ENCODE assay signal across 18 mouse cellular contexts in genomic region chr5:111367937-111368517, GRCm38 (mm10). TPM values are rescaled to one million over a fixed set of nuclear protein-coding genes. Genes with fewer than 3 reads are reported as not detected.
DNase-seq lines count a peak whose midpoint lies in the region; ATAC-seq lines count a peak whose summit lies in the region.
"Had no signal": no experiment of that assay in that cellular context is flagged by ENCODE, and none has a peak within 500 bp of the region (broad histone marks: within the 10 kb centered on the region; RNA-seq: fewer than 3 reads in every experiment).

No protein-coding gene starts in this region.

- DNase-seq in hindbrain, embryonic 11.5 days (ENCODE audit: low spot score), result no peak
- no peak for DNase-seq in thymus, postnatal 36 days
- DNase-seq in lung, postnatal 4 days, result no peak
- no peak for DNase-seq in gastrocnemius, postnatal 10 days
- DNase-seq: adrenal gland, postnatal 14 days; cerebellum, postnatal 10 days; kidney, adult 11 months; kidney, postnatal 25 days; liver; lung, adult 18-20 months; lung, postnatal 36 days; thymus, postnatal 14 days had no signal

- peak overlapping the region; percentile 7; the same call in 1 of the 2 replicates for H3K9ac ChIP-seq in forebrain, embryonic 12.5 days
- H3K9ac ChIP-seq in hindbrain, embryonic 11.5 days (ENCODE audit: low read depth, low read length), result no peak overlapping the region
- H3K9ac ChIP-seq in midbrain, embryonic 12.5 days (replicated peaks), result 0 out of 2 replicates have a peak overlapping the region, but pooled peaks have one; percentile 24
- H3K9ac ChIP-seq in neural tube, embryonic 15.5 days (replicated peaks), result no peak overlapping the region; the same call in 1 of the 2 replicates

- H3K36me3 ChIP-seq in forebrain, embryonic 12.5 days (replicated peaks), result peaks cover 48% of the 10 kb centered on the region
- H3K36me3 ChIP-seq in hindbrain, embryonic 11.5 days (ENCODE audit: control insufficient read depth, insufficient read depth, low read length), result peaks cover 9% of the 10 kb centered on the region; the same call in 1 of the 2 replicates
- peaks cover 37% of the 10 kb centered on the region for H3K36me3 ChIP-seq in midbrain, embryonic 12.5 days
- peaks cover 32% of the 10 kb centered on the region for H3K36me3 ChIP-seq in neural tube, embryonic 15.5 days

- peaks cover 39% of the 10 kb centered on the region for H3K4me1 ChIP-seq in forebrain, embryonic 12.5 days
- H3K4me1 ChIP-seq in hindbrain, embryonic 11.5 days (replicated peaks; ENCODE audit: control insufficient read depth, insufficient read depth, low read length), result 0 out of 2 replicates have a peak, but pooled peaks cover 2% of the 10 kb centered on the region
- peaks cover 33% of the 10 kb centered on the region for H3K4me1 ChIP-seq in midbrain, embryonic 12.5 days
- H3K4me1 ChIP-seq in neural tube, embryonic 15.5 days, result peaks cover 37% of the 10 kb centered on the region

- no peak overlapping the region for H3K4me2 ChIP-seq in forebrain, embryonic 12.5 days
- no peak overlapping the region for H3K4me2 ChIP-seq in hindbrain, embryonic 11.5 days (replicated peaks; ENCODE audit: low read depth, low read length)
- 0 out of 2 replicates have a peak overlapping the region, but pooled peaks have one; percentile 17 for H3K4me2 ChIP-seq in midbrain, embryonic 12.5 days (replicated peaks)
- H3K4me2 ChIP-seq in neural tube, embryonic 15.5 days, result no peak overlapping the region

- H3K4me3 ChIP-seq in forebrain, embryonic 12.5 days (replicated peaks), result no peak overlapping the region
- no peak overlapping the region for H3K4me3 ChIP-seq in hindbrain, embryonic 11.5 days (ENCODE audit: low read depth, low read length)
- H3K4me3 ChIP-seq in midbrain, embryonic 12.5 days, result no peak overlapping the region
- no peak overlapping the region for H3K4me3 ChIP-seq in neural tube, embryonic 15.5 days (replicated peaks)

- no peak for ATAC-seq in forebrain, embryonic 12.5 days (ENCODE audit: low FRiP score)
- peak; percentile 34; the same call in 1 of the 2 replicates for ATAC-seq in hindbrain, embryonic 11.5 days (ENCODE audit: low FRiP score)
- ATAC-seq in midbrain, embryonic 12.5 days (ENCODE audit: low FRiP score, low read depth), result peak; percentile 58
- ATAC-seq in neural tube, embryonic 15.5 days (ENCODE audit: low FRiP score), result no peak
- ATAC-seq in erythroid progenitor cell, adult 5-6 weeks (replicated peaks; ENCODE audit: low FRiP score, poor library complexity, severe bottlenecking), result no peak
- ATAC-seq: CD4-positive, CD25-positive, alpha-beta regulatory T cell, adult 4 months had no signal

- 40% methylated on average over 11 of the region's 11 CpGs for WGBS in forebrain, embryonic 12.5 days
- 78% methylated on average over 11 of the region's 11 CpGs for WGBS in hindbrain, embryonic 11.5 days
- WGBS in midbrain, embryonic 12.5 days, result 24% methylated on average over 11 of the region's 11 CpGs
- WGBS in neural tube, embryonic 15.5 days, result 37% methylated on average over 11 of the region's 11 CpGs

- peak overlapping the region; percentile 90 for H3K27ac ChIP-seq in forebrain, embryonic 12.5 days
- H3K27ac ChIP-seq in hindbrain, embryonic 11.5 days (ENCODE audit: low read depth, low read length), result peak overlapping the region; percentile 88
- H3K27ac ChIP-seq in midbrain, embryonic 12.5 days (replicated peaks), result peak overlapping the region; percentile 89
- H3K27ac ChIP-seq in neural tube, embryonic 15.5 days (replicated peaks), result peak overlapping the region; percentile 68

- H3K27me3 ChIP-seq in forebrain, embryonic 12.5 days, result no peaks in the 10 kb centered on the region
- H3K27me3 ChIP-seq in hindbrain, embryonic 11.5 days (ENCODE audit: control insufficient read depth, insufficient read depth, low read length), result no peaks in the 10 kb centered on the region
- H3K27me3 ChIP-seq in midbrain, embryonic 12.5 days, result no peaks in the 10 kb centered on the region
- H3K27me3 ChIP-seq in neural tube, embryonic 15.5 days (replicated peaks), result no peaks in the 10 kb centered on the region

- no peaks in the 10 kb centered on the region for H3K9me3 ChIP-seq in forebrain, embryonic 12.5 days
- H3K9me3 ChIP-seq in hindbrain, embryonic 11.5 days (ENCODE audit: control insufficient read depth, low read length), result no peaks in the 10 kb centered on the region
- no peaks in the 10 kb centered on the region for H3K9me3 ChIP-seq in midbrain, embryonic 12.5 days
- no peaks in the 10 kb centered on the region for H3K9me3 ChIP-seq in neural tube, embryonic 15.5 days (replicated peaks)

RNA-seq across cellular contexts. Expression of gene Pitpnb, which starts 37.5 kb away (rescaled TPM):
- polyA plus RNA-seq in forebrain, embryonic 12.5 days (2016; fragmentation: Nextera tagmentation; extraction: Ambion mirVana), result 113 and 117 TPM in 2 replicates
- 120 and 127 TPM in 2 replicates for polyA plus RNA-seq in hindbrain, embryonic 11.5 days (2014; fragmentation: Nextera tagmentation; extraction: Ambion mirVana)
- polyA plus RNA-seq in midbrain, embryonic 12.5 days (2016; fragmentation: Nextera tagmentation; extraction: Ambion mirVana), result 110 and 113 TPM in 2 replicates
- polyA plus RNA-seq in neural tube, embryonic 15.5 days (2015; fragmentation: Nextera tagmentation; extraction: Ambion mirVana), result 95.8 and 103 TPM in 2 replicates
- total RNA-seq in gastrocnemius, postnatal 10 days (2021), result 10 to 100 TPM; 33.8 to 35.9 TPM
- 32.8 and 47.4 TPM in 2 replicates for total RNA-seq in erythroid progenitor cell, adult 5-6 weeks (2015; ENCODE audit: low replicate concordance)
- 14.5 and 15.7 TPM in 2 replicates for total RNA-seq in erythroid progenitor cell, adult 5-6 weeks (2017; ENCODE audit: low replicate concordance)

RNA-seq across cellular contexts. Expression of gene Mn1, which starts 49.1 kb away (rescaled TPM):
- 55.8 and 62.6 TPM in 2 replicates for polyA plus RNA-seq in forebrain, embryonic 12.5 days (2016; fragmentation: Nextera tagmentation; extraction: Ambion mirVana)
- polyA plus RNA-seq in hindbrain, embryonic 11.5 days (2014; fragmentation: Nextera tagmentation; extraction: Ambion mirVana), result 41.9 and 42.5 TPM in 2 replicates
- 55.9 and 61.8 TPM in 2 replicates for polyA plus RNA-seq in midbrain, embryonic 12.5 days (2016; fragmentation: Nextera tagmentation; extraction: Ambion mirVana)
- polyA plus RNA-seq in neural tube, embryonic 15.5 days (2015; fragmentation: Nextera tagmentation; extraction: Ambion mirVana), result 15.2 and 18.3 TPM in 2 replicates
- total RNA-seq in gastrocnemius, postnatal 10 days (2021), result 10 to 100 TPM; 19.6 to 30.4 TPM
- 0.36 TPM in 1 of 2 replicates, not detected in the other for total RNA-seq in erythroid progenitor cell, adult 5-6 weeks (2015; ENCODE audit: low replicate concordance)
- total RNA-seq in erythroid progenitor cell, adult 5-6 weeks (2017; ENCODE audit: low replicate concordance), result 0.13 TPM in 1 of 2 replicates, not detected in the other
- total RNA-seq: MEL had no signal
- polyA plus RNA-seq: CD4-positive, CD25-positive, alpha-beta regulatory T cell, adult 4 months had no signal

Comparison
In these comparisons a context has a peak if more than half of its experiments do, and no peak if none do; other contexts are left out.
1. ATAC-seq: peak in hindbrain, embryonic 11.5 days (single experiment) and midbrain, embryonic 12.5 days (single experiment); none in forebrain, embryonic 12.5 days (single experiment), neural tube, embryonic 15.5 days (single experiment) and erythroid progenitor cell, adult 5-6 weeks (single experiment).
2. H3K9ac ChIP-seq: peak in forebrain, embryonic 12.5 days (single experiment) and midbrain, embryonic 12.5 days (single experiment); none in hindbrain, embryonic 11.5 days (single experiment) and neural tube, embryonic 15.5 days (single experiment).
3. Peak in every context shown above with its lines, with median percentiles within 50 percentile points of each other: H3K27ac ChIP-seq.